Mouse (Mus musculus) ES-E14 (cell line): Measurements from ENCODE around the gene Spata5. TPM values are rescaled to one million over a fixed set of nuclear protein-coding genes. Genes with fewer than 3 reads are reported as not detected.
"Not testable (repeated sequence)": the region's sequence is repeated elsewhere in the genome, so short reads cannot be mapped to it uniquely, and the experiment has no call there.

Source experiments
- DNase-seq: peaks from one replicate; pipeline ENCODE4 v3.0.0-alpha.2; 2013; ENCODE audit warnings: low read depth, low spot score
- H3K27ac ChIP-seq: 2 replicates; pipeline ENCODE4 v1.5.1; 2012; ENCODE audit warnings: low read depth, mild to moderate bottlenecking, low read length, moderate library complexity, mixed read lengths; ENCODE audit not compliant: poor library complexity, insufficient read depth, severe bottlenecking
- H3K36me3 ChIP-seq: 2 replicates; pipeline ENCODE4 v1.6.1; 2012; ENCODE audit warnings: mild to moderate bottlenecking, low read length, moderate library complexity, mixed read lengths; ENCODE audit not compliant: control insufficient read depth, poor library complexity, insufficient read depth, severe bottlenecking
- H3K4me1 ChIP-seq, 2 experiments: fragments of 150-350 bp in 1 of 2; sonication (generic) in 1 of 2; 2 replicates each; pipeline ENCODE4 v1.6.1; 2012; ENCODE audit warnings: low read length in 2 of 2, mild to moderate bottlenecking in 1 of 2, mixed read lengths in 1 of 2; ENCODE audit not compliant: control insufficient read depth in 2 of 2, insufficient read depth in 2 of 2, poor library complexity in 1 of 2
- H3K4me3 ChIP-seq, 2 experiments: fragments of 150-350 bp in 1 of 2; sonication (generic) in 1 of 2; 2 replicates each; pipeline ENCODE4 v1.5.1; 2012; ENCODE audit warnings: low read length in 2 of 2, low read depth in 1 of 2, mild to moderate bottlenecking in 1 of 2, mixed read lengths in 1 of 2; ENCODE audit not compliant: insufficient read depth in 1 of 2, poor library complexity in 1 of 2, severe bottlenecking in 1 of 2
- H3K9ac ChIP-seq: 2 replicates; pipeline ENCODE4 v1.6.1; 2012; ENCODE audit warnings: low read depth, mild to moderate bottlenecking, low read length, mixed read lengths; ENCODE audit not compliant: poor library complexity, insufficient read depth, severe bottlenecking
- H3K9me3 ChIP-seq: fragments of 150-350 bp; sonication (generic); 2 replicates; pipeline ENCODE4 v1.6.1; 2012; ENCODE audit warnings: low read depth, mild to moderate bottlenecking, low read length; ENCODE audit not compliant: control insufficient read depth, insufficient read depth
- CHD2 ChIP-seq: IDR thresholded peaks from 2 replicates; pipeline ENCODE4 v1.6.1; 2014; ENCODE audit warnings: mild to moderate bottlenecking, low read depth, low read length, inconsistent platforms
- HCFC1 ChIP-seq: IDR thresholded peaks from 2 replicates; pipeline ENCODE4 v1.6.1; 2012; ENCODE audit warnings: low read length, inconsistent platforms, borderline replicate concordance; ENCODE audit not compliant: insufficient read depth
- MAFK ChIP-seq: IDR thresholded peaks from 2 replicates; pipeline ENCODE4 v1.6.1; 2014; ENCODE audit warnings: mild to moderate bottlenecking, low read depth, low read length, inconsistent platforms; ENCODE audit not compliant: insufficient read depth
- ZC3H11A ChIP-seq: IDR thresholded peaks from 2 replicates; pipeline ENCODE4 v1.6.1; 2012; ENCODE audit warnings: low read depth, mild to moderate bottlenecking, inconsistent platforms, low read length, borderline replicate concordance
- ZNF384 ChIP-seq: IDR thresholded peaks from 2 replicates; pipeline ENCODE4 v1.6.1; 2012; ENCODE audit warnings: low read depth, low read length, inconsistent platforms
- in situ Hi-C, 2 experiments: fragments of 600-800 bp; cut with MboI; formaldehyde crosslinking; loops; one replicate each; pipeline ENCODE4 v1.15.1; 2025; ENCODE audit warnings: low sequenced_read_pairs in 2 of 2, inconsistent platforms in 1 of 2; ENCODE audit not compliant: unreplicated experiment in 2 of 2
- total RNA-seq: library from RNA; depleted of rRNA; stranded (reverse); fragments of 300-350 nt; gene quantifications from 2 replicates; pipeline ENCODE4 v1.2.3, GENCODE M21; 2012

Gene Spata5
- total RNA-seq, 1 experiment: 54.3 TPM

DNA sequence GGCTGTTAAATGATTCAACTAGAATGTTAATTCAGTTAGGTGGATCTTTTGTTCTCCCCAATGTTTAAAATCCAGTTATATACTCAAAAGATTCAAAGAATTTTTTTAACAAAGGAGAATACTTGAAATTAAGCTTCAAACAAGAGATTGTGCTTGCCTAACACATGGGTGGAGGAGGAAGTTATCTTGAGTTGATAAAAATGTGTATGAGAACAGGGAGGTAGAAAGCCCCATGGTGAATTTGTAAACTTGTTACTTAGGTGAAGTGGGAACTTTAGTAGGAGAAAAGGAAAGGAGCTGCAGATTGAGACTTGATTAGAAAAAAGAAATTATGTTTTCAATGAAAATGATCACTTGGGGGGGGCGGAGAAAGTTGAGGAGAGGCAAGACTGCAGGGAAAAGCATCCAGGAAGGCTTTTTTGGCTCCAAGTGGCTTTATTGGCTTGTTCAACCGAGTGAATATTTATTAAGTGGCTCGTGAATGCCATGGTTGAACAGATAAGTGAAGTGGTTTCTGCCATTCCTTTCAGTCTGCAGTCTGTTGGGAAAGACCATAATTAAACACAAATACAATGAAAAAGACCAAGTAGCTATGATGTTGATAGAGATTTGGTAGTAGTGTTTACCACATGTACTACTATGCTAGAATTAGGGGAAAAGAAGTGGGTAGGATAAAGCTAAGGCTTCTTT is 100.8 kb downstream of the Spata5 start:
- in situ Hi-C loops: no loop called here
- Histone ChIP-seq H3K27ac (no peak overlapping the region), H3K9me3 (no peaks in the 10 kb centered on the region), H3K4me3 (no peak overlapping the region), H3K4me1 (no peaks in the 10 kb centered on the region), H3K9ac (no peak overlapping the region), H3K36me3 (no peaks in the 10 kb centered on the region)
- DNase-seq: no peak
- TF ChIP-seq MAFK: no peak
- TF ChIP-seq ZNF384: no peak
- no peak for TF ChIP-seq CHD2
- TF ChIP-seq HCFC1: no peak
- no peak for TF ChIP-seq ZC3H11A

DNA sequence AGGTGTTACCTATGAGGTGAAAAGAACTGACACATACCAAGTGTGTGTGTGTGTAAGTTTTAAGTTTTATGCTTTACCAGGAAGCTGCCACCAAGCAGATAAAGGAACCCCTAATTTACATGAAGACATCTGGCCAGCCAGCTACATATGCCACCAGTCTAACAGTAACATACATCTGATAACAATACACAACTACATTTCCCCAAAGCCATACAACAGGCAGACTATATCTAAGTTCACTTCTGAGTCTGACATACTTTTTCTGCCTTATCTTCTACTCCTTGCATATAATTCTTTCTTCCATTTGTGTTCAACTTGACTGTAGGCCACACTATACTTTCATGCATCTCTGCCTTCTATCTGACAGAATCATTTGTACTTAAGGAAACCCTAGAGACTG is 112.4 kb downstream of the Spata5 start:
- Histone ChIP-seq H3K9me3 (no peaks in the 10 kb centered on the region), H3K4me1 (no peaks in the 10 kb centered on the region), H3K36me3 (peaks cover 4% of the 10 kb centered on the region; the same call in 1 of the 2 replicates), H3K4me3 (no peak overlapping the region), H3K27ac (no peak overlapping the region), H3K9ac (no peak overlapping the region)
- no peak for DNase-seq
- in situ Hi-C loops: no loop called here
- TF ChIP-seq HCFC1: no peak
- no peak for TF ChIP-seq CHD2
- no peak for TF ChIP-seq ZNF384
- no peak for TF ChIP-seq MAFK
- no peak for TF ChIP-seq ZC3H11A

DNA sequence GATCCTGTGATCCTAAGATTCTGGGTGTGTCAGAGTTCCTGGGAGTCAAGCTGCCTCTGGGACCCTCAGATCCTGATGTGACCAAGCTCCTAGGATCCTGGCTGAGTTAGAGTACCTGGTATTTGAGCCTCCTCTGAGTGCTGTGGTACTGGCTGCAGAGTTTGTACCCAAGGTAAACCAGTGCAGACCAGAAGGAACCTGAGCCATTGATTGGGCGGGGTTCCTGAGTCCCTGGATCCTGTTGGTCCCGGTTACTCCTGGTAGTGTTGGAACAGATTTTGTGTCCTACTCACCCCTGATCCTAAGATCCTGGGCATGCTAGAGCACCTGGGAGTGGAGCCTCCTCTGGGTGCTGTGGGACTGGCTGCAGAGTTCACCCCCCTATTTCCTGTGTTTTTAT is 121.0 kb downstream of the Spata5 start:
- H3K4me3 ChIP-seq, H3K36me3 ChIP-seq, H3K4me1 ChIP-seq, in situ Hi-C loops, H3K9ac ChIP-seq, H3K27ac ChIP-seq, DNase-seq, H3K9me3 ChIP-seq: not testable (repeated sequence)

DNA sequence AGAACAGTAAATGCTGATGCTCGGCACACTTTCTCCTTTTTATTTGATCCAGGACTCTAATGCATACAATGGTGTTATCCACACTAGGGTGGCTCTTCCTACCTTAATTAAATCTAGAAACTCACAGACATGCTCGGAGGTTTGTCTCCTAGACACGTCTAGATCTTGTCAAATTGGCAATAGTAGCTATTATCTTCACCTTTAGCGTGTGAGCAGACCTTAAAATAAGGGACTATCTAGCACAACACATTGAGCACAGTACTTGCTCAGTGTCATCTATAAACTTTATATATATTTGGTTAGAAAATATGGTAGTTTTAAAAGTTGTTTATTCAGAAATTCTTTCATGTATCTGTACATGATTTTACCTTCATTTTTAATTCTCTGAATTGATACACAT is 126.7 kb downstream of the Spata5 start:
- TF ChIP-seq HCFC1 (no peak), ZNF384 (no peak), ZC3H11A (no peak), MAFK (no peak), CHD2 (no peak)
- Histone ChIP-seq H3K27ac (no peak overlapping the region), H3K36me3 (no peaks in the 10 kb centered on the region), H3K9ac (no peak overlapping the region), H3K4me3 (no peak overlapping the region), H3K9me3 (no peaks in the 10 kb centered on the region), H3K4me1 (0 out of 4 replicates have a peak, but pooled peaks cover 0 to 2% of the 10 kb centered on the region in 2 experiments)
- no peak for DNase-seq
- in situ Hi-C loops: no loop called here

DNA sequence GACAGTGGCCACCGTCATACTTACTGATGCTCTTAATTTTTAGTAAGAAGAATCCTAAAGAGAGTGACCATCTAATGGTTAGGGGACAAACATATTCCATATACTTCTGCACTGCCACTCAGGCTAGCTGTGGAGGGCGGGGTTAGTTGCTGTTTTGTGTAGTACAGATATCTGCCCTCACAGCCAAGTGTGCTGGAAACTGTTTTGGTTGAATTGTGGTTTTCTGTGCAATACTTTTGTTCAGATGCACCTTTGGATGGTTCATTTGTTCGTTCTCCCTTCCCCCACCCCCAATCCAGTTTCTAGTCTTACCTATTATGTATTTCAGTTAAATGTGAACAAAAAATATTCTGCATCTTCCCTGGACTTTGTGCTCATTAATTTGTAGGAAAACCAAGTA is 130.5 kb downstream of the Spata5 start:
- TF ChIP-seq CHD2: no peak
- no peak for TF ChIP-seq ZC3H11A
- no peak for TF ChIP-seq MAFK
- no peak for TF ChIP-seq HCFC1
- no peak for TF ChIP-seq ZNF384

More for the DNA sequence above, 130.5 kb downstream of the Spata5 start:
- H3K4me3 ChIP-seq: no peak overlapping the region
- no peak overlapping the region for H3K27ac ChIP-seq
- no peak for DNase-seq
- no peaks in the 10 kb centered on the region for H3K4me1 ChIP-seq
- no peaks in the 10 kb centered on the region for H3K9me3 ChIP-seq
- no peaks in the 10 kb centered on the region for H3K36me3 ChIP-seq
- no peak overlapping the region for H3K9ac ChIP-seq
- in situ Hi-C loops: no loop called here
